Mouse (Mus musculus) liver, embryonic 14.5 days (tissue): ENCODE measurements around the gene Neu4. TPM values are rescaled to one million over a fixed set of nuclear protein-coding genes. Genes with fewer than 3 reads are reported as not detected.

Experiments used
- ATAC-seq: fragments of 200-750 bp; cut with Nextera tagmentation; 2 replicates; pipeline ENCODE4 v1.8.0; 2017; ENCODE audit warnings: moderate number of reproducible peaks, mild to moderate bottlenecking, moderate library complexity; ENCODE audit not compliant: insufficient read depth
- DNase-seq, 3 experiments: peaks; one replicate each; pipeline ENCODE4 v3.0.0-alpha.2; 2012 to 2013; ENCODE audit warnings: low read depth in 3 of 3, low spot score in 3 of 3
- H3K27ac ChIP-seq: fragments of 300-500 bp; sonication (generic); 2 replicates; pipeline ENCODE4 v1.5.1; 2014; ENCODE audit warnings: moderate library complexity, mild to moderate bottlenecking, control low read depth, inconsistent platforms
- H3K27me3 ChIP-seq: fragments of 300-500 bp; sonication (generic); 2 replicates; pipeline ENCODE4 v1.6.1; 2014; ENCODE audit warnings: mild to moderate bottlenecking, low read length, moderate library complexity; ENCODE audit not compliant: control insufficient read depth, insufficient read depth
- H3K36me3 ChIP-seq: fragments of 300-500 bp; sonication (generic); replicated peaks from 2 replicates; pipeline ENCODE4 v1.6.1; 2014; ENCODE audit warnings: low read depth; ENCODE audit not compliant: control insufficient read depth, insufficient read depth
- H3K4me1 ChIP-seq, 2 experiments: fragments of 200-500 bp in 1 of 2; fragments of 300-500 bp in 1 of 2; sonication (generic) in 1 of 2; replicated peaks; 2 replicates each; pipeline ENCODE4 v1.6.1; 2012 to 2014; ENCODE audit warnings: antibody characterized with exemption in 1 of 2, inconsistent platforms in 1 of 2, low read length in 1 of 2; ENCODE audit not compliant: control insufficient read depth in 2 of 2, insufficient read depth in 2 of 2
- H3K4me2 ChIP-seq: fragments of 300-500 bp; sonication (generic); 2 replicates; pipeline ENCODE4 v1.6.1; 2014; ENCODE audit warnings: low read depth, mild to moderate bottlenecking, control low read depth, moderate library complexity
- H3K4me3 ChIP-seq, 2 experiments: fragments of 200-500 bp in 1 of 2; fragments of 300-500 bp in 1 of 2; sonication (generic) in 1 of 2; 2 replicates each; pipeline ENCODE4 v1.5.1; 2012 to 2014; ENCODE audit warnings: low read depth in 2 of 2, low read length in 2 of 2, mild to moderate bottlenecking in 2 of 2, control low read depth in 1 of 2, inconsistent platforms in 1 of 2, moderate library complexity in 1 of 2; ENCODE audit not compliant: insufficient read depth in 1 of 2
- H3K9ac ChIP-seq: fragments of 300-500 bp; sonication (generic); replicated peaks from 2 replicates; pipeline ENCODE4 v1.6.1; 2014; ENCODE audit warnings: mild to moderate bottlenecking, control low read depth, moderate library complexity
- H3K9me3 ChIP-seq: fragments of 300-500 bp; sonication (generic); 2 replicates; pipeline ENCODE4 v1.6.1; 2016; ENCODE audit warnings: low read length, mixed read lengths; ENCODE audit not compliant: control insufficient read depth
- CTCF ChIP-seq: IDR thresholded peaks from 2 replicates; pipeline ENCODE4 v1.5.1; 2016; ENCODE audit warnings: antibody characterized with exemption, low read depth, control low read depth
- EP300 ChIP-seq: IDR thresholded peaks from 2 replicates; pipeline ENCODE4 v1.6.1; 2016; ENCODE audit warnings: antibody characterized with exemption, low read depth
- WGBS: fragments of 180-500 bp; shearing (Covaris S2); extraction: QIAGEN DNeasy Blood & Tissue Kit; methylation state at CpG from one replicate; pipeline ENCODE4 v1.1.7; 2014; ENCODE audit not compliant: insufficient replicate concordance; 5-methylcytosine and 5-hydroxymethylcytosine counted together
- polyA plus RNA-seq, 2 experiments: library from polyadenylated mRNA; depleted of rRNA in 1 of 2; stranded (reverse) in 1 of 2; unstranded in 1 of 2; fragments of >200 nt; fragmentation: Nextera tagmentation in 1 of 2; extraction: Ambion mirVana in 1 of 2; gene quantifications; 2 replicates each; pipeline versions ENCODE4 v1.2.1 to v1.2.3; 2012 to 2014

The Neu4 gene
- polyA plus RNA-seq, 2 experiments: not detected

GRCm38 (mm10) chr1:94011643-94012042, 8.6 kb upstream of the Neu4 start:
- Histone ChIP-seq H3K4me2 (no peak overlapping the region), H3K36me3 (no peaks in the 10 kb centered on the region), H3K9me3 (no peaks in the 10 kb centered on the region), H3K9ac (no peak overlapping the region), H3K27ac (no peak overlapping the region), H3K4me3 (no peak overlapping the region), H3K4me1 (no peaks in the 10 kb centered on the region), H3K27me3 (no peaks in the 10 kb centered on the region)
- 40% methylated on average over 3 of the region's 3 CpGs for WGBS
- ATAC-seq (no peak), DNase-seq (no peak)
- TF ChIP-seq EP300 (no peak), CTCF (0 out of 2 replicates have a peak, but pooled peaks have one; percentile 8)

- H3K36me3 ChIP-seq: no peaks in the 10 kb centered on the region
- no peak overlapping the region for H3K4me3 ChIP-seq
- no peaks in the 10 kb centered on the region for H3K4me1 ChIP-seq
- H3K4me2 ChIP-seq: no peak overlapping the region
- 74% methylated on average over 12 of the region's 12 CpGs for WGBS
- TF ChIP-seq EP300 (no peak), CTCF (no peak)
- ATAC-seq: no peak
- H3K27ac ChIP-seq: no peak overlapping the region
- no peaks in the 10 kb centered on the region for H3K27me3 ChIP-seq
- no peak for DNase-seq
- H3K9ac ChIP-seq: no peak overlapping the region
- no peaks in the 10 kb centered on the region for H3K9me3 ChIP-seq
Observed at GRCm38 (mm10) chr1:94027506-94028108, 7.4 kb downstream of the Neu4 start.

- ATAC-seq (no peak), DNase-seq (no peak)
Observed at GRCm38 (mm10) chr1:94028741-94029140, 8.5 kb downstream of the Neu4 start.

DNA sequence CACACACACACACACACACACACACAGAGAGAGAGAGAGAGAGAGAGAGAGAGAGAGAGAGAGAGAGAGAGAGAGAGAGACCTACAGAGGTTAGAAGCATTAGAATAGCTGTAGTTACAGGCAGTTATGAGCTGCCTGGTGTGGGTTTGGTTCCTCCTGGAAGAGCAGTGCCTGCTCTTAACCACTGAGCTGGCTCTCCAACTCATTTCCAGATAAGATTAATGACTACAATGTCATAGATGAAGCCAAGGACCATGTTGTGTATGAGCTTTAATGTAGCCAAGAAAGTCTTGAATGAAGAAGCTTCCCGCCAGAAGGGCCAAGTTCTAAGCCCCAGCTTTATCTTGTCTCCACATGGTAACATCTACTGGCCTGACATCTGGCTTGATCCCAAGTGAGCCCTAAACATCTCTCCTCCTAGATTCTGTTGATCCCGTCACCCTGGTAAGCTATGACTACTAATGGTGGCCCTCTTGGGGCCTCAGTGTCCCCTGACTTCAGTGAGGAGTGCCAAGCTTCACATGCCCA, 12.9 kb downstream of the Neu4 start:
- ATAC-seq: no peak
- H3K4me2 ChIP-seq: no peak overlapping the region
- 64% methylated on average over 2 of the region's 2 CpGs for WGBS

More at GRCm38 (mm10) chr1:94028741-94029140, 8.5 kb downstream of the Neu4 start:
- H3K36me3 ChIP-seq: no peaks in the 10 kb centered on the region
- no peaks in the 10 kb centered on the region for H3K27me3 ChIP-seq
- no peak overlapping the region for H3K27ac ChIP-seq
- no peaks in the 10 kb centered on the region for H3K4me1 ChIP-seq
- TF ChIP-seq CTCF (no peak), EP300 (no peak)
- no peak overlapping the region for H3K4me2 ChIP-seq
- 68% methylated on average over 2 of the region's 2 CpGs for WGBS
- no peak overlapping the region for H3K9ac ChIP-seq
- no peaks in the 10 kb centered on the region for H3K9me3 ChIP-seq
- H3K4me3 ChIP-seq: no peak overlapping the region

GRCm38 (mm10) chr1:94034984-94035743, 14.9 kb downstream of the Neu4 start:
- H3K27me3 ChIP-seq: no peaks in the 10 kb centered on the region
- H3K36me3 ChIP-seq: no peaks in the 10 kb centered on the region
- ATAC-seq (peak; percentile 78), DNase-seq (peak in 2 of 3 experiments; percentile 26 to 28)
- WGBS: under 1% methylated on average over 24 of the region's 25 CpGs
- peak overlapping the region; percentile 31 to 35; a peak in 3 of 4 replicates for H3K4me3 ChIP-seq
- peak overlapping the region; percentile 59 for H3K4me2 ChIP-seq
- TF ChIP-seq EP300 (no peak), CTCF (peak; percentile 78)
- no peak overlapping the region for H3K9ac ChIP-seq
- H3K4me1 ChIP-seq: peaks cover 0 to 4% of the 10 kb centered on the region in 2 experiments; a peak in 1 of 4 replicates
- H3K27ac ChIP-seq: no peak overlapping the region
- no peaks in the 10 kb centered on the region for H3K9me3 ChIP-seq

More for the DNA sequence above, 12.9 kb downstream of the Neu4 start:
- no peaks in the 10 kb centered on the region for H3K36me3 ChIP-seq
- peaks cover 0 to 4% of the 10 kb centered on the region in 2 experiments; a peak in 1 of 4 replicates for H3K4me1 ChIP-seq
- H3K27me3 ChIP-seq: no peaks in the 10 kb centered on the region
- no peak for TF ChIP-seq EP300
- no peak for TF ChIP-seq CTCF
- H3K9me3 ChIP-seq: no peaks in the 10 kb centered on the region
- no peak overlapping the region for H3K27ac ChIP-seq
- H3K9ac ChIP-seq: no peak overlapping the region
- no peak for DNase-seq
- no peak overlapping the region for H3K4me3 ChIP-seq
